Mouse (Mus musculus) cerebellum, postnatal 4 days (tissue): ENCODE measurements around the gene Meis2.

Source experiments
- DNase-seq, 2 experiments: peaks; one replicate each; pipeline ENCODE4 v3.0.0; 2022; ENCODE audit warnings: low spot score in 2 of 2, mixed read lengths in 1 of 2

Gene Meis2

GRCm38 (mm10) chr2:115857123-115858080 lies 208.2 kb downstream of the Meis2 start:
- DNase-seq: no peak

- DNase-seq: no peak
These were observed 209.1 kb downstream of the Meis2 start for GRCm38 (mm10) chr2:115856401-115857073.

DNA sequence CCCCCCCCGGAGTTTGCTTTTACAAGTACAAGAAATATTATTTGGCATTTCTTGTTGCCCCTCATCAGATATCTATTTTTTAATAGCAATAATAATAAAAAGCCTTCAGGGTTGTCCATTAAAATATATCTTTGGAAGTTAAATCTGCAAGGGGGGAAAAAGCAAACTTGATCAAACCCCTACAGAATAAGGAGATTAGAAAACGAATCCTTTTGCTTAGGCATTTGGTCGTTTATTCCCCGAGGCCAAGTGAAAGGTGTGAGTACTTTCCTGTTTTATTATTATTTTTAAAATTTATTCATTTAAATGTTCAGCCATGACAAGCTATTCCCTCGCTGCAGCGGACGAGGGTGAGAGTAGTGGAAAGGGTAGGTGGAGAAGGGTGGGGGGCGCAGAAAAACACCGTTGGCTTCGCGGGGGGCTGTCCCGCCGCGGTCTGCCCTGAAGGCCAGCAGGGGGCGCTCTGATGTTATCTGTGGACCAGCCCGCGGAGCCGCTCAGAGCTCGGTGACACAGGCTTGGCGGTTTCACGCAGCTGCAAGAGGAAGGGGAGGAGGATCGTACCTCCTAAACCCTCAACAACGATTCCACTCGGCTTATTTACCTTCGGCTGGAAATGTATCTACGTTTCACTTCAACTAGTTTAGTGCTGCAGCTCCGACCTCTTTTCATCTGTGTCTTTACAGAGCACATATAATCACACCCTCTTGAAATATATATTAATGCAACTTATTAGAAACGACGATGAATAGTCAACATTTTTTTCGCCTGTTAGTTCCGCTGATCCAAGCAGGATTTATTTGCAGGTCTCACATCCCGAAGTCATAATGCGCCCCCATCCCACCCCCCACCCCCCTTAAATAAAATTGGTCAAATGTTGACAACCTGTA lies 209.9 kb downstream of the Meis2 start:
- DNase-seq: peak; percentile 79 to 82

DNA sequence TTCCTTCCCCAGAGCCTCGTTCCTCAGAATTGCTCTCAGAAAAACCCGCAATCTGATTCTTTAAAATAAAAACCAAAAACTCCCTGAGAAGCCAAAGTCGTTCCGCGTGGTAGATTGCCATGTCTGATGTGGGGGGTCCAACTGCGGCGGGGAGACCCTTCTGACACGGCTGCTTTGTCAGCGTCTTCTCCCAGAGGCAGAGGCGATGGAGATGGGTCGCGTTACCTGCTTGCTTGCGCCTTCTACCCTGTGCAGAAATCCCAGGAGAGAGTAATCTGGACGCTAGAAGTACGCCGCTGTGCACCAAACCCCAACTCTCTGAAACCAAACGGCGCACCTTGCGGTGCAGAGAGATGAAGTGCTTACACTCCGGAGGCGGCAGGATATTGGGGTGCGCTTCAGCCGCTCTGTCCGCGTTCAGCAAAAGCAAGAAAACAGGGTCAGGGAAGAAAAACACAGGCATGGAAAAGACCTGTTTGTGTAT lies 210.8 kb downstream of the Meis2 start:
- DNase-seq: peak in 1 of 2 experiments; percentile 7

- DNase-seq: no peak
These were observed 211.4 kb downstream of the Meis2 start for GRCm38 (mm10) chr2:115854007-115854827.

DNA sequence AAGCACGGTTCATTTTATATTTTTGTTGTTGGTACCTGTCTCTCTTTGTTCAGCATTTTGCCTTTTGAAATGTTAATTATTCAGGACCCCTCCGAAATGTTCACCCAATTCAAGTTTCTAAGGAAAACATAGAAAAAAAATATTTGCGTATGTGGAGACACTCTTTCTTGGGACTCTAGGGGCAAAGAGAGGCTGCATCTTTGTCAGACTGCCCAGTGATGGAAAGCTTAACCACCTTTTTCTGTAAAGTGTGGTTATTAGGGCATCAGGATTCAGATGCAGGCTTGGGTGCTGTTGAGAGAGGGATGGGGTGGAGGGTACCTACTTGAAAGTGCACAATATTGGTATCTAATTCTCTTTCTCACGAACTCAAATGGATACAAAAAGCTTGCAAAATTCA lies 212.4 kb downstream of the Meis2 start:
- no peak for DNase-seq

DNA sequence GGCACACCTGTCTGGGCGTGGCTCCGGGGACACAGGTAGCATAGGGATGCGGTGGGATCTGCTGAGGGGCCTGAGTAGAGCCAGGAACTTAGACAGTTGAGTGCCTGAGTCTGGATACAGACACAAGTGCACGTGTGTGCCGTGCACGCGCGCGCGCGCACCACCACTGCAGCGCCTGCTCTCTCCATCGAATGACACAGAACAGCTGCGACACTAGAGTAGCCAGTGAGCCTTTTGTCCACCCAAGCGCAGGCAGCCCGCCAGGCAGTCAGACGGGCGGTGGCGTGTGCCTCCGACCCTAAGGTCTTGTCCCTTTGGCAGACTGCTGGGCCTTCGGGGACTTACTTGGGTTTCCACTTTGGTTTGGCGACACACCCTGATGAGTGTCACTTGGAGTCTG lies 213.0 kb downstream of the Meis2 start:
- peak in 1 of 2 experiments; percentile 41 for DNase-seq

GRCm38 (mm10) chr2:115852109-115852508 lies 213.5 kb downstream of the Meis2 start:
- no peak for DNase-seq

DNA sequence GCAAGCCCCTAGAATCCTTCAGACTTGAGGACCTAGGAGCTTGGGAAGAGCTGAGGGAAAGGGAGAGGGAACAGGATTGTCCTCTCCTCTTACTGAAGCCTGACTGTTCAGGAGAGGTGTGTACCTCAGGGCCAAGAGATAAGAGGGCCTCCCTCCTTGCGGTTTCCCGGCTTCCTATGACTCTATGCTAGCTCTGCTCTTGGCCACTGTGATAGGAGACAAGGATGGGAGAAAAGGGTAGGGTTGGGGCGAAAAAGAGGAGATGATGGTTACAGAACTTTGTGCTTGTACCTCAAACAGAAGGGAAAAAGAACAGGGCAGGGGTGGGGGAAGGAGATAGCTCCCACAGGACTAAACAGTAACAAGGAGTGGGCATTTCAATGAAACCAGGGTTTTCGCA lies 214.7 kb downstream of the Meis2 start:
- DNase-seq: no peak

DNA sequence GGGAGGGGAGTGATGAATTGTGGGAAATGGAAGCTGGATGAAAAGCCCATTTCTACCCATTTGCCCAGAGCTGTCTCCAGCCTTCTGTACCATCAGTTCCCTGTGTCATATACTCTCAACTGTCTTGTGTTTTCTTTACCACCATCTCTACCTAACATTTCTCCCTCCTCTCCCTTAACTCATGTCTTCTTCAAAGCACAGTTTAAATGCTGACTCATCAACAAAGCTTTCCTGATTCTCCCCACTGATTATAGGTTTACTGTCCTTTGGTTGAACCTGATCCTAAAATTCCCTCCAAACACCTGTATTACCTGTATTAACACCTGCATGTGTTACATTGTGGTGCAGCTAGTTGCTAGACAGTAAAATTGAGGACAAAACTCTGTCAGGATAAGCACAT lies 222.8 kb downstream of the Meis2 start:
- DNase-seq: no peak

- DNase-seq: no peak
These were observed 229.6 kb downstream of the Meis2 start for GRCm38 (mm10) chr2:115836034-115836433.

GRCm38 (mm10) chr2:115822361-115822760 lies 243.3 kb downstream of the Meis2 start:
- DNase-seq: no peak

DNA sequence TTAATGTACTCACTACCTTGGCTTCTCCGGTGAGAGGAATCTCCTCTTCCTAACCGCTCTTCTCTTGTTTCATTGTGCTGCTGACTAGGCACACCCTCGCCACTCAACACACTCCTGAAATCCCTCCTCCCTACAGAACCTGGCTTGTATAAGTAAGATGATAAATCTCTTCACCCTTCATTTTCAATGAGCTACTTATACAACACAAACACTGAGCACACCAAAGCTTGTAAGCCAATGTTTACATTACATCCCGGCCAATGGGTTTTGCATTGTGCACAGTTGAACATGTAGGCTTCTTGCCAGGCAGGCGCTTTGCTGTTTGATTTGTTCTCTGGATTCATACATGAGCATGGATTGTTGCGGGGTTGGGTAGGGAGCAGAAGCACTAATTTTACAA lies 247.7 kb downstream of the Meis2 start:
- no peak for DNase-seq

DNA sequence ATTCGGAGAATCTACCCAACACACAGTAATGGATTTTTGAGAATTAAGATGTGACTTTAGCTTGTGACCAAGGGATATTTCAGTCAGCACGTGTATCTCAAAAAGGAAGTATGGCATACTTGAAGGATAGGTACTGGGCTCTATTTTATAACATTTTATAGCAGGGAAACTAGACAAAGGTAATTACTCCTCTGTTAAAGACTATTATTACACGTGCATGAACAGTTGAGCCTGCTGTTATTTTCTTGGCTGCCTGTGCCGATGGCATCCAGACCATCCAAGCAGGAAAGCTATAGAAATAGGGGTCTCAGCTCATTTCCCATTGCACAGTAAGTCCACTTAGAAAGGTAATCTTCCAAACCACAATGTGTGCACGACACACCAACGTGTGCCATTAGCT lies 251.9 kb downstream of the Meis2 start:
- DNase-seq: no peak

DNA sequence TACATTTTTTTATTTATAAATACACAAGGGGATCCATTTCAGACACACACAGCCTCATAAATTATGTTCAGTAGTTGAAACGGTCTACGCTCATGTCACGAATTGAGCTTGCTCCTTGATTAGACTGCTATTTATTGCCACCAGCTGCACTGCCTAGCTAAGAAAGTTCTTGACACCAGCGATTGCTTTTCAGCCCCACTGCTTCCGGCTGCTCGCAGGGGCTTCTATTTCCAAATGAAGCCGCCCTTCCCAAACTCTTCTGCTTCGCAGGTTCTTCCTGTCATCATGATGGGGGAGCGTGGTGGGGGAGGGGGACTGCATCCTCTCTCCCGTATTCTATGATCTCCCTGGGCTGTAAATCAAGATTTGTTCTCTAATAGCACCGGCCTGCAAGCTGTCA lies 252.3 kb downstream of the Meis2 start:
- no peak for DNase-seq
